Mouse (Mus musculus) hindlimb bud, embryonic 11.5 days (tissue): ENCODE results near the gene Naif1.

Source experiments
- DNase-seq: peaks from one replicate; pipeline ENCODE4 v3.0.0-alpha.2; 2012; ENCODE audit warnings: low read depth, low spot score; ENCODE audit errors: extremely low spot score

Naif1 gene

DNA sequence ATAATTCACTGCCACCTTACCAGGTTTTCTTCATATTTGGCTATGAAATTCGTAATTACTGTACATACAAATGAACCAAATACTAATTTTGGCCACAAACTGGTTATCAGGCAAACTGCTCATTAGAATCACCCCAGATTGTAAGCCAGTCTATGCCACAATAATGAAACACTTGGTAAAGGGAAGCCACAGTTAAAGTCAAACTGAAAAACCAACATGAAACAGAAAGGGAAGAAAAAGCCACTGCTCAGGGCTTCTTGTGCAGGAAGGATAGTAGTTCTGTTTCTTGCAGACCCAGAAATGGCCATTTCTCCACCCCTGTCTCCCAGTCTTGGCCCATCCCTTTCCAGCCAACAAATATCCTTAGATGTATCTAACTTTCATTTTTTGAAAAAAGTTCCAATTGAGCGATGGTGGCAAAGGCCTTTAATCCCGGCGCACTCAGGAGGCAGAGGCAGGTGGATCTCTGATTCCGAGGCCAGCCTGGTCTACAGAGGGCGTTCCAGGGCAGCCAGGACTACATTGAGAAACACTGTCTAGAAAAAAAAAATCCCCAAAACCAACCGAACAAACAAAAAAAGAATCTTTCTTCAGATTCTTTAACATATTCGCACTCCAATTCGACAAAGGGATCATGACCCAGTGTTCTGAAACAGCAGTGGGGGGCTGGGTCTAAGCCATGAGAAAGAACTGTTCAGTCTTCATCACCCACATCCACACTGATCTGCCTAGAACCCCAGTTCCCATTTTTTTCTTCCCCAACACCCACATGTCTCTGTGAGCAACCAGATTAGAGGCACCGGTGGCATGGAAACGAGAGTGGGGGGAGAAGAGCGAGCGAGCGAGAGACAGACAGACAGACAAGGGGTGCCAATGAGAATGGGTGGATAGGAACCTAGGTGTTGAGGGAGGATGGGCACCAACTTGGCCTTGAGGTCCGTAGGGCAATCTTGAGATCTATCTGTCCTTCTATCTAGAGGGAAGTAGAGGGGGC lies at the start of gene Naif1:
Naif1 (plus strand) TSS at position 697 of the 994 bp plus-strand sequence.
- DNase-seq: no peak

DNA sequence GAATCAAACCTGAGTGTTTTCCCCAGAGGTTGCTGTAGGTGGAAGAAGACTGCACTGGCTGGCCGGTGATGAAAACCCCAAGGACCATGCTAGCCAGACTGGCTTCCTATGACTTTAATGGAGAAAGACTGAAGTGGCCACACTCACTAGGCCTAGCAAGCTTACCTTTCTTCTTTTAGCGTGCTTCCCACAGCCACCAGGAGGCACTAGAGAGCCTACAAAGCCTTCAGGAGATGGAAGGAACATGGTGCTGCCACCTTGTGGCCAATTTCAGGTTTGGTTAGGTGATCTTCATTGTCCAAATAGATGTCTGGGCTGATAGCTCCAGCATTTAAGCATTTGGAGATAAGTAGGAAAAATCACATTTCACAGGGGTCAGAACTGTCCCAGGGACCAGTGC lies 45.6 kb upstream of the Naif1 start:
- DNase-seq: peak; percentile 100

DNA sequence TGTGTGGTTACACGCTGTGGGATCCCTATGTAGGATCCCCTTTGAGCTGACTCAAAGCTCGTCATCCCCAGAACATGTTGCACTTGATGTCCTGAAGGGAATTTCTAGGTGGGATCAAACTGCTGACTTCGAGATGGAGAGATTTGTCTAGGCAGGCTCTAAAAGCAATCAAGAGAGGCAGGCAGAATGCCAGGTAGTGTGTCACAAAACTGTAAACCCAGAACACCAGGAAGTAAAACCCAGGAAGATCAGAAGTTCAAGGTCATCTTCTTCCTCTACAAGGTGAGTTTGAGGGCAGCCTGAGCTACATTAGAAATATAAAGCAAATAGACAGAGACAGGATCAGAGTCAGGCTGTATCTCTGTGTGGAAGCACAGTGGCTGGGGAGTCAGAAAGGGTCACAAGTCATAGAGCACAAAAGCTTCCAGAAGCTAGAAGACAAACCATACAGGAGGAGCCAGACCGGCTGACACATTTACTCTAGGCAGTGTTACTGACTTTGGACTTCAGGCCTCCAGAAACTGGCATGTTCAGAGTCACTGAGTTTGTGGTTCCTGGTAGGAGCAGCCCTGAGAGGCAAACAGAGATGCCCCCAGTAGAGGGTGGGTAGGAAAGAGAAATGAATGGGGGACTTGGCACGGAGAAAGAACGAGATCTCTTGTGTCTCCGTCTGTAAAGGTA lies 43.0 kb upstream of the Naif1 start:
- no peak for DNase-seq

DNA sequence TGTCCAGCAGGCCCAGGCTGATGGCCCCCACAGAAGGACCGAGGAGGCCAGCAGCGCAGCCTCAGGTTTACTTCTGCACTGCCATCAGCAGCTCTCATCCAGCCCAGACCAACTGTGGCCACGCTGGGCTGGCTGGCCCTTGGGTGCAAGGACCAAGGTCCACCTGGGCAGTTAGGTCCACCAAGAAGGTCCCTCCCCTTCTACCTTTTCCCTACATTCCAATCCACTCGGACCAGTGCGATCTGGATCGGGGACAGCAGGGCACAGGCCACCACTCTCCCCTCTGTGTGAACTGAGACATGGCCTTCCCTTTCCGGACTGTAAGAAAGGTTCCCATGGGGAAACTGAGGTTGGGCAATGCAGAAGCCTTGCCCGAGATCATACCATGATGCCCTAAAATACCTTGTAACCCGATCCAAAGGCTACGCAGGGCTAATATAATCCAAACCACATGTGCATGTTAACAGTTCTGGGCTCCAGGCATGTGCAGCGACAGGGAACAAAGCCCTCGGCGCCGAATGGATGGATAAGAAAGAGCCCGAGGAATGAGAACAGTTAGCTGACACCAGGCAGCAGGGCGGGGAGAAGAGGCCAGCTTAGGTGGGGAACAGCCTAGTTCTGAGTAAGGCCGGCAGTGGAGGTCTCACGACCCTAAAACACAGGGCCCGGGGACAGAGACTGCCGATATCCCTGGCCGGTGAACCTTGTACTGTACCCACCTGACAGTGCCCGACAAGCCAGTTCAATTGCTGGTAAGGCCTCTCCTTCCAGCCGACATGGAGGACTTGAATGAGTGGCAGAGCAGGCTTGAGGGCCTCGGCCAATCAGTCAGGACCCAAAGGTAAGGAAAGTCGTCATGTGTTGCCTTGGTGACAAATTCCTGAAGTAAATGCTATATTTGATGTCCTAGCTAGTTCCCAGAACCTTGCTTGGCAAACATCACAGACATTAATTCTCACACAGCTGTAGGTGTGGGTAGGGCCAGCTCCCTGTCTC lies 41.5 kb upstream of the Naif1 start:
- no peak for DNase-seq

DNA sequence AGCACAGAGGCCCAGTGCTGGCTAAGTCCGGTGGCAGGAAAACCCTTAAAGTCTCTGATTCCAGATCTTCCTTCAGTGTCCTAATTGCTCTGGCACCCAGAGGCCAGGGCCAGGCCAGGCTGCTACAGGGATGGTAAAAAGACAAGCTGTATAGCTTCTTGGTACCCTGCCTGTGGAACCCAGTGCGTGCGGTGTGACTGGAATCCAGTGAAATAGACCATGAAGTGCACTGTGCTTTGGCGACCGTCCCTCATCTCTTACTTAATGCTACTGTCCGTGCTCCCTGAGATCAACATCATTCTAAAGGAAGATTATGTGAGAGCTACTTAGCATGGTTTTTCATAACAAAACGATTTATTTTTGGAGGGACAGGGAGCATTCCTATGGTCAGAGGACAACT lies 38.9 kb upstream of the Naif1 start:
- DNase-seq: no peak

DNA sequence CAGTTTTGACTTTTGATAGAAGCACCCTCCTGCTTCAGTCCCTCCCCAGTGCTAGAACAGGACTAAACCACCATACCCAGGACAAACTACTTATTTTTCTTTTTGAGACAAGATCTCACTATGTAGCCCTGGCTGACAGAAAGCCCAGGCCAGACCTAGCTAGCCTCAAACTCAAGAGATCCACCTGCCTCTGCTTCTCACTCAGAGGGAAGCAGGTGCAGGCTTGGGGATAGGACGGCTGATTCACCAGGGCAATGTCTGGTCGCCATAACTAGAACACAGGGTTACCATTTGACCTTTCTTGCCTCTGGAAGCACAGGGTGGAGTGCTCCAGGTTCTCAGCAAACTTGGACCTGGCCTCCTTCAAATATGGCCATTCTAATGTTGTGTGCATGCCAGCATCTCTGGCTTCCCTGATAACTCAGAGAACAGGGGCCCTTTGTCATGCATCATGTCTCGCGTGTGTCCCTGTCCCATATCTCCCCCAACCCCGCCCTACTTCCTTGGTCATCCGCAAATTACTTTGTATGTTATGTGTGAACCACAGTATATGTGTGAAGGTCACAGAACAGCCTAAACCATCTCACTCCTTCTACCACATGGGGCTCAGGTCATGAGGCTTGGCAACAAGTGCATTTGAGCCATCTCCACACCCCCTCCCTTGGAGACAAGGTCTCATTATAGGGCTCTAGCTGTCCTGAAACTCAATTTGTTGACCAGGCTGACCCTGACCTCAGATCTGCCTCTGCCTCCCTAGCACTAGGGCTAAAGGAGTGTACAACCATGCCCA lies 37.3 kb upstream of the Naif1 start:
- no peak for DNase-seq

DNA sequence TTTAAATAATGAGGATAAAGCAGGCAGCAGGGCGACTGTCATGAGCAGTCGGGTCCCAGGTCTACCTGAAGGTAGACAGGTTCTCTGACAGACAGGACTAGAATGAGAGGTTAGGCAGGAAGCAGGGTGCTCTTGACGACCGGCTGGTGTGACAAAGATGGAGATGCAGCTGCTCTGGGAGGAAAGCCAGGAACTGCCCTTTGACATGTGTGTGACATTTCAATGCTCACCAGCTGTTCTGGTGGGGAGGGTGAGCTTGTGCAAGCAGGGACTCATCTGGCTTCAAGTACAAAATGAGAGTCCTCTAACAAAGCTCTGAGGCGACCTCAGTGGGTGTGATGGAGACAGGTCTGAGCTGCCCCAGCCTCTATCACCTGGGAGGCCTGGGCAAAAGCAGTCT lies 36.3 kb upstream of the Naif1 start:
- DNase-seq: no peak

DNA sequence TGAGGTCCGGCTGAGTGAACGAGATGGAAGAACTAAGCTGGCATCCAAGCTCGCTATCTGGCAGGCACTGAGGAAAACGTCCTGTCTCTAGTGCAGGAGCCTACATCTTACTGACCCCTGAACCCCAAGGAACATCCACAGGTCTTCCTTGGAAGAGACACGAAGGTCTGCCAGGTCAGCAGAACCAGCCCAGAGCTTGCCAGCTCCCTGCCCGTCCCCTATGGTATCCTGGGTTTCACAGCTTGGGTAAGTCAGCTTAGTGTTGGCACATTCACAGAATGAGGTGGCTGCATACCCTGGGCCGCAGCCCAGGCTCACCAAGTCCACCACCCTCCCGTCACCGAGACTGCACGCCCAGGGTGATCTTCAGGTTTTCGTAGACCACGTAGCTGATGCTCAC lies 34.5 kb upstream of the Naif1 start:
- no peak for DNase-seq

DNA sequence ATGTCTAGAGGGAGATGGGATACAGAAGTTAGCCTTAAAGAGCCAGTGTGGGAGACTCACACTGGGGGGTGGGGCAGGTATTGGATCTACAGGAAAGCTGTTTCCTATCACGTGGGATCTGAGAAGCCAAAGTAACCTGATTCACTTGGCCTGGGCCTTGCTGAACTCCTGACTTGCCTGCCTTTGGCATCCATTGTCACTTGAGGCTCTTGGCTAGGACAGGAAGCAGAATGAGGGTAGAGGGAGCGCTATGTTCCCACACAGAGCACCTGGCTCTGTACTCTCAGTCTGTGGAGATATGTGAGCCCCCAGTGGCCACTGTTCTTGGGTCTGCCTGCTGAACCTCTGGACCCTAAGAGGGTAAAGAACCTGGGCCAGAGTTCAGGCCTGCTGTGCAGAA lies 33.7 kb upstream of the Naif1 start:
- DNase-seq: no peak

DNA sequence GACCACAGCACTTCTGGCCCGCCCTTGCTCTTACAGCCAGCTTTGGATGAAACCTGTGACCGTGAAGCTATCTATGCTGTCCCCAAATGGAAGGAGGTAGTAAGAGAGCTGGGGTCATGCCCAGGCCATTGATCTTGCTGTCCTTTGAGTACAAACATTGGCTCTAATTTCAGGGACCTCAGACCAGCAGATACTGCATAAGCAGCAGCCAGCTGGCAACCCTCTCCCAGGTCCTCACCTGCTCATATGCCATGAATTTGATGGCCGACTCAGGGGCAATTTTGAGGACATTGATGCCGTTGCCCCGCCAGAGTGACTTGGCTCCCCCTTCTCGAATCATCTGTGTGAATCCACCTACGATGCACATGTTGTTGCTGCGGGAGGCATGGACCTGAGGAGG lies 32.8 kb upstream of the Naif1 start:
- no peak for DNase-seq

DNA sequence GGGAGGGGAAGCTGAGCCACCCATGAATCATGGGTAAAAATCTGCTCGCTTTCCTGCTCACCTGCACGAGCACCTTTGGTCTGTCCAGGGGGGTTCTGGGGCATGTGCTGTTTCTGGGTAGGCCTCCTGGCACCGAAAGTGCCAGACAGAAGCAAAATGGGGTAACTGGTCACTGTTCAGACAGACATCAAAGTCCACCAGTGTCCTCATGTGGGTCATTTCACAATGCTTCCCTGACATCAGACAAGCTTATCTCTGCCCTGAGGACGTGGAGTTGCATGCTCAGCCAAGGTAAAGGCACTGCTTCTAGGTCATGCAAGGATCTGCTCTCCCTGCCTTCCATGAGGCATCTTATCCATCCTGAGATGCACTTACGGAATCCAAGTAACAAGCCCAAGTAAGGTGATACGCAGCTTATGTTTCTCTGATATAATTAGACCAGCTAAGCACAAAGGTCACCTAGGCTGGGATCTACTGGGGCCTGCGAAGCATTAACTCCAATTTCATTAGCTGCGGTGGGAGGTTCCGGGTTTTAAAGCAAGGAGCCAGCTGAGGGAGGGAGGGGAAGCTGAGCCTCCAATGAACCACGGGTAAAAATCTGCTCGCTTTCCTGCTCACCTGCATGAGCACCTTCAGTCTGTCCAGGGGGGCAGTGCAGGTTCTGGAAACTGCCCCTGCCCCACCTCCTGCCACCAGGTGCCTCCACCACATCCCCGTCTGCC lies 31.7 kb upstream of the Naif1 start:
- DNase-seq: no peak

DNA sequence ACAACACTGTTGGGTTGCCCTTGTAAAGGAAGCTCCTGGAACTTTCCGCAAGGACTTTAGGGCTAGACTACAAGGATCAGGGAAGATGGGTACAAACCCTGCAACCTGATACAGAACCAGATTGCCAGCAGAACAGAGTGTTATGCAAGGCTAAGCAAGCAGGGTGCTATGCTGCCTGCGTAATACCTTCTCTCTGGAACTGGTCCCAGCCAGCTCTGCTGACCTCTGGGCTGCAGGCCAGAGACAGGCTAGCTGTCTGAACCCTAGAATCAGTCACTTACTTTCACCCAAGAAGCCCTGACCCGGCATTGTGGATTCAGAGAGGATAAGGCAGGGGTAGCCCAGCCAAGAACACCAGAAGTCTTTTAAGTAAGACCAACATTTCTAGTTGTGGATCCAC lies 30.9 kb upstream of the Naif1 start:
- no peak for DNase-seq

DNA sequence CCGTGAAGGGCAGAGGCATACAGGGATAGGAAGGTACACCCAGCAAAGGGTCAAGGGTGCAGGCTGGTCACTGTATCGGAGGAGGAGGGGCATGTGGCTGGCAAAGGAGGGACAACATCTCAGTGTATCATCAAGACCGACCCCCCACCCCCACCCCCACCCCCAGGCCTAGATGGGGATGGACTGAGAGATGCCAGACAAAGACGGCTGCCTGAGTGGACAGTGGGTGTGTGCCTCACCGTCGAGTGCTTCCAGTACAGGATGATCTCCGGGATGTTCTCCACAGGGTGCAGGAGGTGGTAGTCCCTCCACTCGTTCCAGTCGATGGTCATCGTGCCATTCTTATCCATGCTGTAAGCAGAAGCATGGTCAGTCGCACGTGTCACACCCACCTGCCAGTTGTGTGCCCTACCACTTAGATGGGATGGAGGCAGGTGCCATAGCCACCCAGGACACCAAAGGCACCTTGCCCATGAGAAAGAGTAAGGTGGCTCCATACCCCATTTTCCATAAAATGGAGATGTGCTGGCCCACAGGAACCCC lies 30.1 kb upstream of the Naif1 start:
- no peak for DNase-seq

DNA sequence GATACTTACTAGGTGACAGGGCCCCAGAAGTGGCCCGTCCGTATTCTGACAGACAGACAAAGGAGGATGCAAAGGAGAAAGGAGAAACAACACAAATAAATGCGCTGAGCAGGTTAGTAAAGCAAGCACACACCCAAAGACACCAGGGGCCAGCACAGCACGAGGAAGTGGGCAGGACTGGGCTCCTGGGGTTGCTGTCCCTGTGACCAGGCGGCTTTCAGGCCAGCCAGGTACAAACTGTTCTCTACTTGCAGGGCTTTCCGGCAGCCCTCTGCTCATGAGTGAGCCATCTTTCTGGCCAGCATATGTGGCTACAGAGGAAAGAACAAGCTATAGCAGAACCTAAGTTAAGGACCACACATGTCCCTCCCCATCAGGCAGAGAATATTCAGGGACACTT lies 29.6 kb upstream of the Naif1 start:
- no peak for DNase-seq

DNA sequence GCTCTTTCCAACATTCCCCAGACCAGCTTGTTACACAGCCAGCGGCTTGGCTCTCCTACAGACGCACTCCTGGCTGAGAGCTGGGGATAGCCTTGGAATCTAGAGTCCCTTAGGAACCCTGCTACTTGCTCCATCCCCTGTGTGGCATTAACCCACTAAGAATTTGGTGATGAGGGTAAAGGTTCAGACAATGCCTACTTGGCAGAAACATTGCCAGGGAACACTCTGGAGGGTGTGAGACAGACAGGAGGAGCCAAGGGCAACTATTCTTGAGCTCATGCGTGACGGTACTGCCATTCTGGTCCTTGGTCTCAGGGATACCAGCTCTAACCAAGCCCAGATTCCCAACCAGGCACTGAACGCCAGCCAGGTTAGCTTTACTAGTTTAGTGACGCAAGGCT lies 28.4 kb upstream of the Naif1 start:
- DNase-seq: no peak

DNA sequence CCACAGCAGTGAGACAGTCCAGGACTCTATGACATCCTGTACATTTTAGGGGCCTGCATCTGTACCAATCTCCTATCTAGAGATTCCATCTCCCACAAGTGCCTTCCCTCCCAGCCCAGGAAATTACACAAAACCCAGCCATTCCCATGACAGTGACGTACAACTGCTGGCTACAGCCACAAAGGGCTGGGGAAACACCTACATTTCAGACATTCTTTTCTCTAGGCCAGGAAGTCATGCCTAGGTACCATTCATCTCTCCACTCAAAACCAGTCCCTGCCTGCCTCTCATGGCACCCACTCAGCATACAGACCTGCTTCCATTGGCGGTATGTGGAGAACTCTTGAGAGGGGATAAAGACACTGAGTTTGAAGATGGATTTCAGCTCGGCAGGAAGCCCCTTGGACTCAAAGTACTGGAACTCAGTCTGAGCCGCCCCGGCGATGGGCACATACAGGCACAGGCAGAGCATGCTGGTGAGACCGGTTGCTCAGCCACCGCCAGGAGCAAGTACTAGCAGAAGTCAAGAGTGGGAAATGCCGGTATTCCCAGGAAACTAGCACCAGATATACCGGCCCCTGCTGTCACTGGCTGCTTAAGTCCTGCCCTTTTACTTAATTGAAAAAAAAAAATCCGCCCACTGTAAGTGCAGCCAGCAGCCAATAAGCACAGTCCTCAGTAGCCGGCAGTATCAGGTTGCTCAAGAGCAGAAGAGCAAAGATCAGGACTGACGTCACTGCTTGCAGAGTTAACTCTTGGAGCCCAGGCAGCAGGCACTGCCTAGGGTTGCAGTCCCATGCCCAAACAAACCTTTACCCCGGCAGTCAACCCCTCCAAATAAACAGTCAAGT lies 26.6 kb upstream of the Naif1 start:
- DNase-seq: peak; percentile 77

DNA sequence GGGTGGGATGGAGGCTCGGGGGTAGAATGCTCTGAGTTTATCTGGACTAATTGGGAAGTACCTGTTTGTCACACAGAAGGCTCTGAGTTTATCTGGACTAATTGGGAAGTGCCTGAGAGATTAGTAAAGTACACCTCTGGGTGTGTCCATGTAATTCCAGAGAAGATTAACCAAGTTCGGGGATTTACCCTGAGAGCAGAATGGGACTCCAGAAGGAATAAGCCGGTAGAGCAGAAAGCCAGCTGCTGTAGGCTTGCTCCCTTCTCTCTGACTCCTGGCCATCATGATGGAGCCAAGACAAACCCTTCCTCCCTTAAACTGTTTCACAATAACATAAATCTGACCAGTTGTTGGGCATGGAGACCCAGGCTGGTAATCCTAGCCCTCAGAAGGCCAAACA lies 25.5 kb upstream of the Naif1 start:
- no peak for DNase-seq

DNA sequence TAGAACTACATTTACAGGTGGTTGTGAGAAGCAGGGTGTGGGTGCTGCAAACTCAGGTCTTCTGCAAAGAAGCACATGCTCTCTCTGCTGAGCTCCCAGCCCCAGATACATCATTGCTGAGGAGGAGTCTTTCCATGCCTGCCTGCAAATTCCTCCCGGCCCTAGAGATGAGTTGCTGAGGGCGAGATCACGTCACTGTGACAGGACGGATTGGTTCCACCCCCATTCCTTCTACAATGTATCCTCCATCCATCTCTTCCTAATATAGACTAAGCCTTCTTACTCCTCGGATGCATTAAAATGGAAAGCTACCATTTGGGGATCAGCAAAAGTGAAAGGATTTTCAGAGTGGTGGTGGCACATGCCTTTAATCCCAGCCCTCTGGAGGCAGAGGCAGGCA lies 24.7 kb upstream of the Naif1 start:
- DNase-seq: no peak
